Mouse (Mus musculus): ENCODE data around the gene Gabra5. TPM values are rescaled to one million over a fixed set of nuclear protein-coding genes. Genes with fewer than 3 reads are reported as not detected.

Gabra5 gene
- polyA plus RNA-seq, 1 experiment = not detected

GRCm38 (mm10) chr7:57390046-57390445 is 119.8 kb downstream of the Gabra5 start:
- no peak for DNase-seq (ENCODE audit: low read depth in 1 of 2, low spot score in 2 of 2)
- Histone ChIP-seq H3K4me1 (ENCODE audit: control insufficient read depth, insufficient read depth, insufficient read length) (no peaks in the 10 kb centered on the region), H3K4me3 (ENCODE audit: extremely low read depth, insufficient read depth, insufficient read length) (no peak overlapping the region), H3K27me3 (ENCODE audit: control insufficient read depth, insufficient read depth, low read length) (peaks cover 2% of the 10 kb centered on the region; the same call in 1 of the 2 replicates), H3K27ac (ENCODE audit: insufficient read depth, low read length) (no peak overlapping the region), H3K36me3 (ENCODE audit: control insufficient read depth, insufficient read depth, low read length) (no peaks in the 10 kb centered on the region)
- 37% methylated on average over 4 of the region's 4 CpGs for WGBS
- TF ChIP-seq CTCF (IDR thresholded peaks at IDR 0.05; ENCODE audit: extremely low read depth, insufficient read depth, insufficient read length, insufficient replicate concordance) = no peak
- no peak for TF ChIP-seq POLR2A (IDR thresholded peaks at IDR 0.05; ENCODE audit: low read depth, low read length)

GRCm38 (mm10) chr7:57387341-57387654 is 122.6 kb downstream of the Gabra5 start:
- peaks cover 2% of the 10 kb centered on the region; the same call in 1 of the 2 replicates for H3K27me3 ChIP-seq (ENCODE audit: control insufficient read depth, insufficient read depth, low read length)
- 24% methylated on average over 6 of the region's 6 CpGs for WGBS
- H3K4me1 ChIP-seq (ENCODE audit: control insufficient read depth, insufficient read depth, insufficient read length) = no peaks in the 10 kb centered on the region
- no peak overlapping the region for H3K27ac ChIP-seq (ENCODE audit: insufficient read depth, low read length)
- DNase-seq (ENCODE audit: low read depth in 1 of 2, low spot score in 2 of 2) = no peak
- H3K36me3 ChIP-seq (ENCODE audit: control insufficient read depth, insufficient read depth, low read length) = no peaks in the 10 kb centered on the region
- TF ChIP-seq POLR2A (IDR thresholded peaks at IDR 0.05; ENCODE audit: low read depth, low read length) (no peak), CTCF (IDR thresholded peaks at IDR 0.05; ENCODE audit: extremely low read depth, insufficient read depth, insufficient read length, insufficient replicate concordance) (no peak)
- H3K4me3 ChIP-seq (ENCODE audit: extremely low read depth, insufficient read depth, insufficient read length) = no peak overlapping the region

GRCm38 (mm10) chr7:57386517-57387340 is 123.1 kb downstream of the Gabra5 start, which contains the start of gene Gabrg3:
Gabrg3 (minus strand) TSS chr7:57387188.
- no peak within 1 kb of the TSS for H3K4me3 ChIP-seq (ENCODE audit: extremely low read depth, insufficient read depth, insufficient read length)
- WGBS = 6% methylated on average over 61 of the region's 71 CpGs

GRCm38 (mm10) chr7:57384112-57384511 is 125.7 kb downstream of the Gabra5 start:
- H3K4me3 ChIP-seq (ENCODE audit: extremely low read depth, insufficient read depth, insufficient read length) = no peak overlapping the region
- no peak for DNase-seq (ENCODE audit: low read depth in 1 of 2, low spot score in 2 of 2)
- no peak for TF ChIP-seq CTCF (IDR thresholded peaks at IDR 0.05; ENCODE audit: extremely low read depth, insufficient read depth, insufficient read length, insufficient replicate concordance)
- H3K27ac ChIP-seq (ENCODE audit: insufficient read depth, low read length) = no peak overlapping the region
- peaks cover 2% of the 10 kb centered on the region; the same call in 1 of the 2 replicates for H3K27me3 ChIP-seq (ENCODE audit: control insufficient read depth, insufficient read depth, low read length)
- H3K4me1 ChIP-seq (ENCODE audit: control insufficient read depth, insufficient read depth, insufficient read length) = no peaks in the 10 kb centered on the region
- H3K36me3 ChIP-seq (ENCODE audit: control insufficient read depth, insufficient read depth, low read length) = no peaks in the 10 kb centered on the region
- 26% methylated on average over 4 of the region's 4 CpGs for WGBS

More at GRCm38 (mm10) chr7:57386517-57387340, 123.1 kb downstream of the Gabra5 start, which contains the start of gene Gabrg3:
- no peak for DNase-seq (ENCODE audit: low read depth in 1 of 2, low spot score in 2 of 2)
- Histone ChIP-seq H3K27me3 (ENCODE audit: control insufficient read depth, insufficient read depth, low read length) (peaks cover 2% of the 10 kb centered on the region; the same call in 1 of the 2 replicates), H3K27ac (ENCODE audit: insufficient read depth, low read length) (no peak within 1 kb of the TSS), H3K4me1 (ENCODE audit: control insufficient read depth, insufficient read depth, insufficient read length) (no peaks in the 10 kb centered on the region), H3K36me3 (ENCODE audit: control insufficient read depth, insufficient read depth, low read length) (no peaks in the 10 kb centered on the region)
- TF ChIP-seq POLR2A (IDR thresholded peaks at IDR 0.05; ENCODE audit: low read depth, low read length) (no peak), CTCF (IDR thresholded peaks at IDR 0.05; ENCODE audit: extremely low read depth, insufficient read depth, insufficient read length, insufficient replicate concordance) (no peak)

GRCm38 (mm10) chr7:57366013-57366390 is 143.9 kb downstream of the Gabra5 start:
- Histone ChIP-seq H3K4me3 (ENCODE audit: extremely low read depth, insufficient read depth, insufficient read length) (no peak overlapping the region), H3K4me1 (ENCODE audit: control insufficient read depth, insufficient read depth, insufficient read length) (no peaks in the 10 kb centered on the region), H3K27ac (ENCODE audit: insufficient read depth, low read length) (no peak overlapping the region), H3K27me3 (ENCODE audit: control insufficient read depth, insufficient read depth, low read length) (no peaks in the 10 kb centered on the region), H3K36me3 (ENCODE audit: control insufficient read depth, insufficient read depth, low read length) (no peaks in the 10 kb centered on the region)
- DNase-seq (ENCODE audit: low read depth in 1 of 2, low spot score in 2 of 2) = no peak
- 79% methylated on average over 5 of the region's 5 CpGs for WGBS
- no peak for TF ChIP-seq POLR2A (IDR thresholded peaks at IDR 0.05; ENCODE audit: low read depth, low read length)
- TF ChIP-seq CTCF (IDR thresholded peaks at IDR 0.05; ENCODE audit: extremely low read depth, insufficient read depth, insufficient read length, insufficient replicate concordance) = no peak

- DNase-seq (ENCODE audit: low read depth in 1 of 2, low spot score in 2 of 2) = no peak
- Histone ChIP-seq H3K4me1 (ENCODE audit: control insufficient read depth, insufficient read depth, insufficient read length) (no peaks in the 10 kb centered on the region), H3K36me3 (ENCODE audit: control insufficient read depth, insufficient read depth, low read length) (no peaks in the 10 kb centered on the region), H3K27ac (ENCODE audit: insufficient read depth, low read length) (no peak overlapping the region), H3K4me3 (ENCODE audit: extremely low read depth, insufficient read depth, insufficient read length) (no peak overlapping the region), H3K27me3 (ENCODE audit: control insufficient read depth, insufficient read depth, low read length) (no peaks in the 10 kb centered on the region)
- 84% methylated on average over 5 of the region's 5 CpGs for WGBS
- TF ChIP-seq CTCF (IDR thresholded peaks at IDR 0.05; ENCODE audit: extremely low read depth, insufficient read depth, insufficient read length, insufficient replicate concordance) = no peak
Measured at GRCm38 (mm10) chr7:57365134-57366012, 144.5 kb downstream of the Gabra5 start.
